Mouse (Mus musculus): ENCODE results near the gene Mall. TPM values are rescaled to one million over a fixed set of nuclear protein-coding genes. Genes with fewer than 3 reads are reported as not detected.
A peak's percentile ranks its signal among the peaks of the same experiment; 100 is the strongest.

Mall gene
- 1.1 and 1.2 TPM in 2 replicates for polyA plus RNA-seq (2014; fragmentation: Nextera tagmentation; extraction: Ambion mirVana)

GRCm38 (mm10) chr2:127729671-127730070 is at the start of gene Mall:
Gene Mall, minus strand, starts transcription at chr2:127729932.
- ATAC-seq (replicated peaks; ENCODE audit: low FRiP score) (no peak), DNase-seq (ENCODE audit: low spot score) (peak; percentile 54)
- Histone ChIP-seq H3K9ac (ENCODE audit: low read length) (no peak within 1 kb of the TSS), H3K4me3 (ENCODE audit: low read depth, low read length) (no peak within 1 kb of the TSS), H3K27me3 (ENCODE audit: control insufficient read depth, insufficient read depth, low read length) (no peaks in the 10 kb centered on the region; the same call in 1 of the 2 replicates), H3K27ac (ENCODE audit: low read depth, low read length) (no peak within 1 kb of the TSS), H3K4me1 (replicated peaks; ENCODE audit: control insufficient read depth, insufficient read depth, low read length) (no peaks in the 10 kb centered on the region; the same call in 1 of the 2 replicates), H3K4me2 (ENCODE audit: low read depth, low read length, severe bottlenecking) (peak within 1 kb of the TSS; percentile 33), H3K9me3 (ENCODE audit: control insufficient read depth, low read length) (no peaks in the 10 kb centered on the region), H3K36me3 (ENCODE audit: control insufficient read depth, insufficient read depth, low read length) (no peaks in the 10 kb centered on the region)
- under 1% methylated on average over 26 of the region's 26 CpGs for WGBS

GRCm38 (mm10) chr2:127778451-127778850 is 48.7 kb upstream of the Mall start:
- WGBS, result 89% methylated on average over 5 of the region's 5 CpGs
- no peak for ATAC-seq (replicated peaks; ENCODE audit: low FRiP score)

GRCm38 (mm10) chr2:127775013-127775412 is 45.3 kb upstream of the Mall start:
- no peaks in the 10 kb centered on the region for H3K9me3 ChIP-seq (ENCODE audit: control insufficient read depth, low read length)
- H3K4me3 ChIP-seq (ENCODE audit: low read depth, low read length), result no peak overlapping the region
- no peaks in the 10 kb centered on the region; the same call in 1 of the 2 replicates for H3K36me3 ChIP-seq (ENCODE audit: control insufficient read depth, insufficient read depth, low read length)
- peaks cover 2% of the 10 kb centered on the region; the same call in 1 of the 2 replicates for H3K4me1 ChIP-seq (replicated peaks; ENCODE audit: control insufficient read depth, insufficient read depth, low read length)
- H3K27me3 ChIP-seq (ENCODE audit: control insufficient read depth, insufficient read depth, low read length), result no peaks in the 10 kb centered on the region
- no peak overlapping the region for H3K27ac ChIP-seq (ENCODE audit: low read depth, low read length)
- DNase-seq (ENCODE audit: low spot score) (no peak), ATAC-seq (replicated peaks; ENCODE audit: low FRiP score) (peak; percentile 61; the same call in 1 of the 2 replicates)
- no peak overlapping the region for H3K9ac ChIP-seq (ENCODE audit: low read length)
- WGBS, result 59% methylated on average over 3 of the region's 3 CpGs
- H3K4me2 ChIP-seq (ENCODE audit: low read depth, low read length, severe bottlenecking), result no peak overlapping the region

More at GRCm38 (mm10) chr2:127778451-127778850, 48.7 kb upstream of the Mall start:
- Histone ChIP-seq H3K36me3 (ENCODE audit: control insufficient read depth, insufficient read depth, low read length) (no peaks in the 10 kb centered on the region; the same call in 1 of the 2 replicates), H3K27me3 (ENCODE audit: control insufficient read depth, insufficient read depth, low read length) (no peaks in the 10 kb centered on the region), H3K4me3 (ENCODE audit: low read depth, low read length) (no peak overlapping the region), H3K9ac (ENCODE audit: low read length) (no peak overlapping the region), H3K4me1 (replicated peaks; ENCODE audit: control insufficient read depth, insufficient read depth, low read length) (peaks cover 2% of the 10 kb centered on the region; the same call in 1 of the 2 replicates), H3K4me2 (ENCODE audit: low read depth, low read length, severe bottlenecking) (no peak overlapping the region), H3K9me3 (ENCODE audit: control insufficient read depth, low read length) (no peaks in the 10 kb centered on the region), H3K27ac (ENCODE audit: low read depth, low read length) (no peak overlapping the region)
- DNase-seq (ENCODE audit: low spot score), result no peak

- Histone ChIP-seq H3K4me3 (ENCODE audit: low read depth, low read length) (no peak overlapping the region), H3K9me3 (ENCODE audit: control insufficient read depth, low read length) (no peaks in the 10 kb centered on the region), H3K4me1 (replicated peaks; ENCODE audit: control insufficient read depth, insufficient read depth, low read length) (peaks cover 2% of the 10 kb centered on the region; the same call in 1 of the 2 replicates), H3K9ac (ENCODE audit: low read length) (no peak overlapping the region; the same call in 1 of the 2 replicates), H3K27ac (ENCODE audit: low read depth, low read length) (peak overlapping the region; percentile 72; the same call in 1 of the 2 replicates), H3K27me3 (ENCODE audit: control insufficient read depth, insufficient read depth, low read length) (no peaks in the 10 kb centered on the region), H3K4me2 (ENCODE audit: low read depth, low read length, severe bottlenecking) (peak overlapping the region; percentile 18; the same call in 1 of the 2 replicates), H3K36me3 (ENCODE audit: control insufficient read depth, insufficient read depth, low read length) (no peaks in the 10 kb centered on the region; the same call in 1 of the 2 replicates)
- no peak for DNase-seq (ENCODE audit: low spot score)
- 0% methylated on average over 1 of the region's 1 CpGs for WGBS
- peak; percentile 82 for ATAC-seq (replicated peaks; ENCODE audit: low FRiP score)
Observed at GRCm38 (mm10) chr2:127774578-127774941, 44.8 kb upstream of the Mall start.

GRCm38 (mm10) chr2:127773938-127774577 is 44.3 kb upstream of the Mall start:
- Histone ChIP-seq H3K9me3 (ENCODE audit: control insufficient read depth, low read length) (no peaks in the 10 kb centered on the region), H3K27me3 (ENCODE audit: control insufficient read depth, insufficient read depth, low read length) (no peaks in the 10 kb centered on the region), H3K36me3 (ENCODE audit: control insufficient read depth, insufficient read depth, low read length) (no peaks in the 10 kb centered on the region; the same call in 1 of the 2 replicates), H3K4me2 (ENCODE audit: low read depth, low read length, severe bottlenecking) (peak overlapping the region; percentile 18; the same call in 1 of the 2 replicates), H3K4me1 (replicated peaks; ENCODE audit: control insufficient read depth, insufficient read depth, low read length) (peaks cover 2% of the 10 kb centered on the region; the same call in 1 of the 2 replicates), H3K27ac (ENCODE audit: low read depth, low read length) (peak overlapping the region; percentile 72; the same call in 1 of the 2 replicates), H3K9ac (ENCODE audit: low read length) (no peak overlapping the region; the same call in 1 of the 2 replicates), H3K4me3 (ENCODE audit: low read depth, low read length) (no peak overlapping the region)
- peak; percentile 78 for ATAC-seq (replicated peaks; ENCODE audit: low FRiP score)
- DNase-seq (ENCODE audit: low spot score), result peak; percentile 61
- 24% methylated on average over 15 of the region's 15 CpGs for WGBS

GRCm38 (mm10) chr2:127761587-127761986 is 31.9 kb upstream of the Mall start:
- no peak for DNase-seq (ENCODE audit: low spot score)
- Histone ChIP-seq H3K4me2 (ENCODE audit: low read depth, low read length, severe bottlenecking) (no peak overlapping the region), H3K9ac (ENCODE audit: low read length) (no peak overlapping the region), H3K27ac (ENCODE audit: low read depth, low read length) (no peak overlapping the region), H3K36me3 (ENCODE audit: control insufficient read depth, insufficient read depth, low read length) (no peaks in the 10 kb centered on the region; the same call in 1 of the 2 replicates), H3K27me3 (ENCODE audit: control insufficient read depth, insufficient read depth, low read length) (no peaks in the 10 kb centered on the region), H3K4me3 (ENCODE audit: low read depth, low read length) (no peak overlapping the region), H3K9me3 (ENCODE audit: control insufficient read depth, low read length) (no peaks in the 10 kb centered on the region), H3K4me1 (replicated peaks; ENCODE audit: control insufficient read depth, insufficient read depth, low read length) (no peaks in the 10 kb centered on the region)
- 94% methylated on average over 5 of the region's 5 CpGs for WGBS
- ATAC-seq (replicated peaks; ENCODE audit: low FRiP score), result no peak

GRCm38 (mm10) chr2:127760429-127761000 is 30.8 kb upstream of the Mall start:
- Histone ChIP-seq H3K4me3 (ENCODE audit: low read depth, low read length) (no peak overlapping the region), H3K27me3 (ENCODE audit: control insufficient read depth, insufficient read depth, low read length) (no peaks in the 10 kb centered on the region), H3K4me1 (replicated peaks; ENCODE audit: control insufficient read depth, insufficient read depth, low read length) (no peaks in the 10 kb centered on the region), H3K4me2 (ENCODE audit: low read depth, low read length, severe bottlenecking) (no peak overlapping the region), H3K27ac (ENCODE audit: low read depth, low read length) (no peak overlapping the region), H3K36me3 (ENCODE audit: control insufficient read depth, insufficient read depth, low read length) (no peaks in the 10 kb centered on the region; the same call in 1 of the 2 replicates), H3K9ac (ENCODE audit: low read length) (no peak overlapping the region), H3K9me3 (ENCODE audit: control insufficient read depth, low read length) (no peaks in the 10 kb centered on the region)
- DNase-seq (ENCODE audit: low spot score), result no peak
- 79% methylated on average over 10 of the region's 10 CpGs for WGBS
- no peak for ATAC-seq (replicated peaks; ENCODE audit: low FRiP score)

GRCm38 (mm10) chr2:127760014-127760413 is 30.3 kb upstream of the Mall start:
- Histone ChIP-seq H3K9me3 (ENCODE audit: control insufficient read depth, low read length) (no peaks in the 10 kb centered on the region), H3K4me1 (replicated peaks; ENCODE audit: control insufficient read depth, insufficient read depth, low read length) (no peaks in the 10 kb centered on the region), H3K27ac (ENCODE audit: low read depth, low read length) (no peak overlapping the region), H3K27me3 (ENCODE audit: control insufficient read depth, insufficient read depth, low read length) (no peaks in the 10 kb centered on the region), H3K4me3 (ENCODE audit: low read depth, low read length) (no peak overlapping the region), H3K36me3 (ENCODE audit: control insufficient read depth, insufficient read depth, low read length) (no peaks in the 10 kb centered on the region; the same call in 1 of the 2 replicates), H3K4me2 (ENCODE audit: low read depth, low read length, severe bottlenecking) (no peak overlapping the region), H3K9ac (ENCODE audit: low read length) (no peak overlapping the region)
- 90% methylated on average over 6 of the region's 6 CpGs for WGBS
- ATAC-seq (replicated peaks; ENCODE audit: low FRiP score) (no peak), DNase-seq (ENCODE audit: low spot score) (no peak)
